Mouse (Mus musculus) activated CD4-positive, CD25-positive, alpha-beta regulatory T cell, adult 4 months (primary cell): Measurements from ENCODE around the gene Gm7903. TPM values are rescaled to one million over a fixed set of nuclear protein-coding genes. Genes with fewer than 3 reads are reported as not detected.
"Not testable (repeated sequence)": the region's sequence is repeated elsewhere in the genome, so short reads cannot be mapped to it uniquely, and the experiment has no call there.

Source experiments
- ATAC-seq: one replicate; pipeline ENCODE4 v1.8.0; 2017
- polyA plus RNA-seq, 2 experiments: library from polyadenylated mRNA; unstranded; fragments of 100-300 nt; shearing (Covaris generic); gene quantifications; one replicate each; pipeline ENCODE4 v1.2.1; 2017

Gene Gm7903
- polyA plus RNA-seq: not detected

- ATAC-seq: not testable (repeated sequence)
Measured at GRCm38 (mm10) chrX:135433535-135433934, at the start of gene Gm7903. Gm7903 (plus strand) TSS chrX:135433835.

- ATAC-seq: not testable (repeated sequence)
Measured at GRCm38 (mm10) chrX:135403578-135403977, 30.1 kb upstream of the Gm7903 start.

- not testable (repeated sequence) for ATAC-seq
Measured at GRCm38 (mm10) chrX:135421203-135421602, 12.4 kb upstream of the Gm7903 start.

- ATAC-seq: not testable (repeated sequence)
Measured at GRCm38 (mm10) chrX:135421824-135422223, 11.8 kb upstream of the Gm7903 start.

GRCm38 (mm10) chrX:135422473-135422872 lies 11.2 kb upstream of the Gm7903 start:
- not testable (repeated sequence) for ATAC-seq

GRCm38 (mm10) chrX:135464160-135464559 lies 30.5 kb downstream of the Gm7903 start:
- not testable (repeated sequence) for ATAC-seq

- not testable (repeated sequence) for ATAC-seq
Measured at GRCm38 (mm10) chrX:135481902-135482301, 48.3 kb downstream of the Gm7903 start.

- ATAC-seq: not testable (repeated sequence)
Measured at GRCm38 (mm10) chrX:135483183-135483582, 49.5 kb downstream of the Gm7903 start.

Other genes starting within 250 kb of the Gm7903 start
- not detected for gene Tceal6, start 223.1 kb upstream of the Gm7903 start, polyA plus RNA-seq
- not detected for gene Pramel3, start 131.5 kb upstream of the Gm7903 start, polyA plus RNA-seq
- not detected for gene Gm5128, start 60.6 kb upstream of the Gm7903 start, polyA plus RNA-seq
- gene AV320801, start 60.8 kb downstream of the Gm7903 start, polyA plus RNA-seq: under 1 TPM in 1 of 2 experiments, not detected in 1; 0.12 TPM
- not detected for gene Nxf7, start 164.9 kb downstream of the Gm7903 start, polyA plus RNA-seq
- gene Prame, start 193.9 kb downstream of the Gm7903 start, polyA plus RNA-seq: not detected